Mouse (Mus musculus) myocyte (in vitro differentiated cells): ENCODE results near the gene Vwce. TPM values are rescaled to one million over a fixed set of nuclear protein-coding genes. Genes with fewer than 3 reads are reported as not detected.

Source experiments
- H3K27me3 ChIP-seq: one replicate; pipeline ENCODE4 v1.6.1; 2011; ENCODE audit not compliant: control insufficient read depth, insufficient read depth, insufficient read length
- H3K36me3 ChIP-seq: one replicate; pipeline ENCODE4 v1.6.1; 2011; ENCODE audit not compliant: control insufficient read depth, insufficient read depth
- H3K4me2 ChIP-seq: one replicate; pipeline ENCODE4 v1.6.1; 2011; ENCODE audit warnings: low read depth, control low read depth
- H3K4me3 ChIP-seq: one replicate; pipeline ENCODE4 v1.5.1; 2011; ENCODE audit warnings: mild to moderate bottlenecking, control low read depth, moderate library complexity
- H3K79me2 ChIP-seq: one replicate; pipeline ENCODE4 v1.6.1; 2011; ENCODE audit not compliant: control insufficient read depth, insufficient read depth
- H3ac ChIP-seq: one replicate; pipeline ENCODE4 v1.6.1; 2011; ENCODE audit not compliant: control insufficient read depth, insufficient read length
- CEBPB ChIP-seq: IDR thresholded peaks from 2 replicates; pipeline ENCODE4 v1.6.1; 2011; ENCODE audit warnings: mild to moderate bottlenecking, moderate library complexity; ENCODE audit not compliant: poor library complexity, insufficient read depth, severe bottlenecking
- E2F4 ChIP-seq: IDR thresholded peaks from one replicate; pipeline ENCODE4 v1.6.1; 2011; ENCODE audit warnings: mild to moderate bottlenecking, control low read depth, moderate library complexity; ENCODE audit not compliant: insufficient read depth
- MAX ChIP-seq: IDR thresholded peaks from one replicate; pipeline ENCODE4 v1.6.1; 2011; ENCODE audit warnings: low read depth, mild to moderate bottlenecking, control low read depth
- MYOD1 ChIP-seq, 3 experiments: IDR thresholded peaks; one replicate each; pipeline ENCODE4 v1.6.1; 2011; ENCODE audit warnings: control low read depth in 2 of 3, low read depth in 2 of 3, mild to moderate bottlenecking in 2 of 3, moderate library complexity in 1 of 3; ENCODE audit not compliant: insufficient read length in 2 of 3, control insufficient read depth in 1 of 3
- MYOG ChIP-seq, 3 experiments: IDR thresholded peaks; one replicate each; pipeline ENCODE4 v1.6.1; 2011; ENCODE audit warnings: control low read depth in 2 of 3, low read depth in 2 of 3, mild to moderate bottlenecking in 2 of 3; ENCODE audit not compliant: insufficient read length in 2 of 3, control insufficient read depth in 1 of 3, insufficient read depth in 1 of 3
- POLR2A ChIP-seq: IDR thresholded peaks from one replicate; pipeline ENCODE4 v1.6.1; 2011; ENCODE audit warnings: low read depth, mild to moderate bottlenecking, control low read depth, moderate library complexity; ENCODE audit not compliant: insufficient read length
- POLR2AphosphoS2 ChIP-seq: IDR thresholded peaks from one replicate; pipeline ENCODE4 v1.6.1; 2011; ENCODE audit warnings: low read depth, control low read depth; ENCODE audit not compliant: insufficient read length
- REST ChIP-seq: IDR thresholded peaks from one replicate; pipeline ENCODE4 v1.6.1; 2011; ENCODE audit warnings: mild to moderate bottlenecking, control low read depth, moderate library complexity; ENCODE audit not compliant: insufficient read depth, insufficient read length
- SRF ChIP-seq: IDR thresholded peaks from one replicate; pipeline ENCODE4 v1.6.1; 2011; ENCODE audit warnings: low read depth; ENCODE audit not compliant: control insufficient read depth, insufficient read length
- TCF12 ChIP-seq: IDR thresholded peaks from one replicate; pipeline ENCODE4 v1.6.1; 2011; ENCODE audit warnings: mild to moderate bottlenecking, control low read depth; ENCODE audit not compliant: poor library complexity, insufficient read depth, severe bottlenecking
- TCF3 ChIP-seq: IDR thresholded peaks from one replicate; pipeline ENCODE4 v1.6.1; 2011; ENCODE audit warnings: low read depth, control low read depth; ENCODE audit not compliant: insufficient read length
- USF1 ChIP-seq: IDR thresholded peaks from one replicate; pipeline ENCODE4 v1.6.1; 2011; ENCODE audit warnings: low read depth, mild to moderate bottlenecking, control low read depth, moderate library complexity
- polyA plus RNA-seq: library from polyadenylated mRNA; unstranded; fragments of >200 nt; fragmentation: generic; extraction: Trizol; gene quantifications from one replicate; pipeline ENCODE4 v1.2.1, GENCODE M21; 2012; ENCODE audit warnings: missing spikeins

Vwce gene
- polyA plus RNA-seq, 1 experiment = 0.05 TPM

DNA sequence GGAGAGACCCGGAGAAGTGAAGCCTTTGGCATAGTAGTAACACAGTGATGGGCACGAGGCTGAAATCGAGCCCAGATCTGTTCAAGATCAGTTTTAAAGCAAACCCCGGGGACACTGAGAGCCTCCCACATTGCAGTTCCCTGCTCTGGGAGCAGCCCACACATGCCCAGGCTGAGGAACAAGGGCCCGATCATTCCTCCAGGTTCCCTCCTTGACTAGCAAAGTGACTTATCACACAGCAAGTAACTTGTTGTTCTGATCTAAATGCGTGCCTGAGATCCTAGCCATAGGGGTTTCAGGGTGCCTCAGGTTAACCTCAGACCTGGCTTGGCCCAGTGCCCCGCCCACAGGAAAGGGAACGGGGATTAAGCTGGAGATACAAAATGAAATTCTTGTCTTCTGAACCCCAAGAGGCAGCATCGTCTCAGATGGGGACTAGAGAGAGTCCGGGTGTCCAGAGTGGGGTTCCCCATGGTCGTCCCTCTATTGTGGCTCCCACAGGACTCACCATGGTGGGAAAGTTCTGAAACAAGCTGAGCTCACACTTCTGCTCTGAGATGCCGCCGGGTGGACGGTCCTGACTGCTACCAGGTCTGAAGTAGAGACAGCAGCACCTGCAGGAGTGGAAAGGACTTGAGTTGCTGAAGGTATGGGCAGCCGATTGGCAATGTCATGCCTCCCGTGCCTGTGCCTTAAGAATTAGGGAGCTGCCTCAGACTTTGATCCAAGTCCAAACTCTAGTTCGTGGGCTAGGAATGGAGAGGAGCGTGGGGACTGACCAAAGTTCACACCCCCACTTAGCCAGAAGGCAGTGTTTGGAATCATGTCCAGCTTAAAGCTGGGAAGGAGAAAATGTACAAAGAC lies 30.1 kb upstream of the Vwce start:
- Histone ChIP-seq H3ac (peak overlapping the region; percentile 71), H3K36me3 (peaks cover 12% of the 10 kb centered on the region), H3K4me2 (peak overlapping the region; percentile 92), H3K79me2 (peaks cover 35% of the 10 kb centered on the region), H3K27me3 (no peaks in the 10 kb centered on the region), H3K4me3 (peak overlapping the region; percentile 87)
- TF ChIP-seq POLR2AphosphoS2 (no peak), SRF (no peak)

DNA sequence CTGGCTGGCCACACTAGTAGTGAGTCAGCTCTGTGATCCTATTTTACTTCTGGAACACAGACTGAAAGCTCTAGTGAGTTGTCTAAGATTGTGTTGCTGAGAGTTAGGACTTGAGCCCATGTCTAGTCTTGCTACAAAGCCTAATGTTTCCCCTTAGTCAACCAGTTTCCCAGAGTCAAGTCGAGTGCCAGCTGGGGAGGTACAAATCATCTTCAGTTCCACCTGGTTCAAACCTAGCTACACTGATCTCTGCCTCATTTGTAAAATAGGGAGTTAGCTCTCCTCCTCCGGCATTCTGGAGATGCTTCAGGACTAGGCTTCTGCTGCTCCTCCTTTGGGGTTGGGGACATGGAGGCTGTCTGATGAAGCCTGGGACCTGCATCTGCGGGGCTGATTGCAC lies 29.5 kb upstream of the Vwce start:
- H3K79me2 ChIP-seq = peaks cover 41% of the 10 kb centered on the region
- peak overlapping the region; percentile 92 for H3K4me2 ChIP-seq
- H3K4me3 ChIP-seq = peak overlapping the region; percentile 87
- H3K36me3 ChIP-seq = peaks cover 12% of the 10 kb centered on the region
- no peak for TF ChIP-seq TCF12
- no peak for TF ChIP-seq MYOD1 (IDR thresholded peaks at IDR 0.05; ENCODE audit: control insufficient read depth in 1 of 3, insufficient read length in 2 of 3, low read depth in 2 of 3)
- no peak for TF ChIP-seq MAX
- no peak for TF ChIP-seq E2F4
- no peak for TF ChIP-seq TCF3
- no peak for TF ChIP-seq POLR2A
- TF ChIP-seq CEBPB = no peak
- no peak for TF ChIP-seq USF1
- TF ChIP-seq SRF = no peak
- no peak for TF ChIP-seq MYOG (IDR thresholded peaks at IDR 0.05; ENCODE audit: control insufficient read depth in 1 of 3, insufficient read depth in 1 of 3, insufficient read length in 2 of 3, low read depth in 2 of 3)
- no peak for TF ChIP-seq REST
- no peak for TF ChIP-seq POLR2AphosphoS2
- H3K27me3 ChIP-seq = no peaks in the 10 kb centered on the region
- peak overlapping the region; percentile 71 for H3ac ChIP-seq

DNA sequence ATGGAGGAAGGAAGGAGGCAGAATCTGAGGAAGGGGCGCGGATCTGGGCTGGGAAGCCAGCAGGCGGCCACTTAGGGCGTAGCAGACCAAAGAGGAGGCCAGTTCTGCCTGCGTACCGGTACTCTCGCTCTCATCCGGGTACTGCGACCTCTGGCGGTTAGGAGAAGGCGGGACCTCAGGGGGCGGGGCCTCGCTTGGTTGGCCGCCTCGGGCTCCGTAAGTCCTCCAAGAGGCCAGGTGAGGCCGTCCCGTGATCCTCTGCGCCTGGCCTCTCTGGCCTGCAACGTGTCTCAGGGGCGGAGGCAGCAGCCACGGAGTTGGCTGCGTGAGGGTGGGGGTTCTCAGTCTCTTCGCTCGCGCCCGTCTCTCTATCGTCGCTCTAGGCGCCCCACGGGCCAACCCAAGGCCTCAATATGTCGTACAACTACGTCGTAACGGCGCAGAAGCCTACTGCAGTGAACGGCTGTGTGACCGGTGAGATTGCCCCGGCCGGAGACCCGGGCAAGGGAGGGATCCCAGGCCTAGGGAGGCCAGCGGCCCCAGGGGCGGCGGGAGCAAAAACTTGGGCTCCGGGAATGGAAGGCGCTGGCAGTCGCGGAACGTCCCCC lies 28.6 kb upstream of the Vwce start, which contains the start of the genes Ddb1 and Tkfc:
Gene Ddb1 (plus strand): TSS at position 35 of the 608 bp plus-strand sequence.
Gene Tkfc (minus strand): TSS at position 362 of the 608 bp plus-strand sequence.
- Histone ChIP-seq H3K4me3 (peak within 1 kb of the TSS; percentile 87), H3K27me3 (no peaks in the 10 kb centered on the region), H3K4me2 (peak within 1 kb of the TSS; percentile 92), H3K36me3 (peaks cover 17% of the 10 kb centered on the region), H3ac (peak within 1 kb of the TSS; percentile 71), H3K79me2 (peaks cover 50% of the 10 kb centered on the region)
- peak; percentile 37 for TF ChIP-seq USF1
- no peak for TF ChIP-seq CEBPB
- no peak for TF ChIP-seq MAX
- TF ChIP-seq TCF12 = no peak
- peak; percentile 98 for TF ChIP-seq POLR2AphosphoS2
- peak; percentile 72 for TF ChIP-seq SRF
- TF ChIP-seq REST = no peak
- TF ChIP-seq POLR2A = peak; percentile 96
- TF ChIP-seq MYOG (IDR thresholded peaks at IDR 0.05; ENCODE audit: control insufficient read depth in 1 of 3, insufficient read depth in 1 of 3, insufficient read length in 2 of 3, low read depth in 2 of 3) = peak in 2 of 3 experiments; percentile 55 to 79
- TF ChIP-seq E2F4 = no peak
- TF ChIP-seq MYOD1 (IDR thresholded peaks at IDR 0.05; ENCODE audit: control insufficient read depth in 1 of 3, insufficient read length in 2 of 3, low read depth in 2 of 3) = peak in 2 of 3 experiments; percentile 50 to 65
- TF ChIP-seq TCF3 = no peak

DNA sequence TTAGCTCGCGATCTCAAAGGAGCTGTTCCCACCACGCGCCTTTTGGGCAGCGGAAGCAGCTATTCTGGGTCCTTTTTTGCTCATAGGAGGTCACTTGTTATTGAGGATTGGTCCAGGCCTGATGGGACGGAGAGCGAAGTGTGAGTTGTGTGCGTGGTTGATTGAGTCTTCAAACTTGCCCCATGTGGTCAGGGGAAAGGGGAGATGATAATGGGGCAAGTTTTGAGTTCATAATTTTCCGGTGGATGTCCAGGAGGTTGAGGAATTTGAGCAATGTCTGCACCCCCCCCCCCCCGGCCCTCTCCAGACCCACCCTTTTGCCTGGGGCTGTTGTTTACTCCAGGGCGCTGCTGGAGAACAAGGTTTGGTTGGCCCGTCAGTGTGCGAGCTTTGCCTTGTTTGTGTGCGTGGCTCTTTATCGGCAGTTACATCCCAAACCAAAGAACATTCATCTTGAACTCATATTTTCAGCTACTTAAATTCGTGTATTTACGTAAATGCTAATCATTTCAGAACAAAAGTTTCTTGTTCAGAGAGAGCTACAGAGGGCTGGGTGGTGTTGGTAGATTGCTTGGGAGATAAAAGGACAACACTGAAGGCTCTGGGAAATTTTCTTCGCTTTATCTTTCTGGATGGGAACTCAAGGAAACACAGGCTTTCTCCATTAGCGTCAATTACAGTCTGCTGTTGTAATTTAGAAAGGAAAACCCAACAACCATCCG lies 28.0 kb upstream of the Vwce start:
- H3ac ChIP-seq = peak overlapping the region; percentile 71
- H3K36me3 ChIP-seq = peaks cover 24% of the 10 kb centered on the region
- H3K4me2 ChIP-seq = peak overlapping the region; percentile 89
- peak; percentile 29 for TF ChIP-seq POLR2A
- no peak for TF ChIP-seq MYOG (IDR thresholded peaks at IDR 0.05; ENCODE audit: control insufficient read depth in 1 of 3, insufficient read depth in 1 of 3, insufficient read length in 2 of 3, low read depth in 2 of 3)
- peak overlapping the region; percentile 87 for H3K4me3 ChIP-seq
- peaks cover 55% of the 10 kb centered on the region for H3K79me2 ChIP-seq
- no peaks in the 10 kb centered on the region for H3K27me3 ChIP-seq
